Mouse (Mus musculus): ENCODE measurements at regions not wholly inside any gene's neighbourhood (a gene's known extent, or its start where the extent isn't known, plus 50 kb on each side); places are given as distances from the start of the nearest gene placed in this dataset.

GRCm38 (mm10) chr6:51036956-51037355, 382.7 kb upstream of the Npvf start:
- no peaks in the 10 kb centered on the region for H3K36me3 ChIP-seq (ENCODE audit: control insufficient read depth, insufficient read depth, low read length)
- no peak for ATAC-seq (ENCODE audit: low FRiP score, low read depth)
- no peaks in the 10 kb centered on the region for H3K9me3 ChIP-seq (ENCODE audit: control insufficient read depth, low read length)
- no peak for TF ChIP-seq POLR2A (IDR thresholded peaks at IDR 0.05; ENCODE audit: borderline replicate concordance, extremely low read depth, insufficient read depth, insufficient read length)
- no peaks in the 10 kb centered on the region; the same call in 1 of the 2 replicates for H3K27me3 ChIP-seq (ENCODE audit: control insufficient read depth, insufficient read depth, low read length)
- no peak overlapping the region for H3K4me2 ChIP-seq (replicated peaks; ENCODE audit: low read depth, low read length, severe bottlenecking)
- H3K4me1 ChIP-seq (ENCODE audit: control insufficient read depth, insufficient read depth, low read length), result peaks cover 17% of the 10 kb centered on the region; the same call in 1 of the 2 replicates
- no peak overlapping the region for H3K4me3 ChIP-seq (replicated peaks; ENCODE audit: low read length)
- no peak overlapping the region for H3K27ac ChIP-seq (replicated peaks; ENCODE audit: low read depth, low read length)
- 35% methylated on average over 4 of the region's 4 CpGs for WGBS
- H3K9ac ChIP-seq (ENCODE audit: low read depth, low read length, severe bottlenecking), result no peak overlapping the region
- no peak for DNase-seq (ENCODE audit: low spot score)

GRCm38 (mm10) chr6:51039486-51040180, 385.4 kb upstream of the Npvf start:
- ATAC-seq (ENCODE audit: low FRiP score, low read depth) (no peak), DNase-seq (ENCODE audit: low spot score) (no peak)
- H3K27ac ChIP-seq (replicated peaks; ENCODE audit: low read depth, low read length), result no peak overlapping the region
- 14% methylated on average over 20 of the region's 20 CpGs for WGBS
- no peak for TF ChIP-seq POLR2A (IDR thresholded peaks at IDR 0.05; ENCODE audit: borderline replicate concordance, extremely low read depth, insufficient read depth, insufficient read length)
- H3K9ac ChIP-seq (ENCODE audit: low read depth, low read length, severe bottlenecking), result no peak overlapping the region
- H3K9me3 ChIP-seq (ENCODE audit: control insufficient read depth, low read length), result no peaks in the 10 kb centered on the region
- no peaks in the 10 kb centered on the region; the same call in 1 of the 2 replicates for H3K27me3 ChIP-seq (ENCODE audit: control insufficient read depth, insufficient read depth, low read length)
- H3K4me2 ChIP-seq (replicated peaks; ENCODE audit: low read depth, low read length, severe bottlenecking), result peak overlapping the region; percentile 4; the same call in 1 of the 2 replicates
- H3K36me3 ChIP-seq (ENCODE audit: control insufficient read depth, insufficient read depth, low read length), result no peaks in the 10 kb centered on the region
- H3K4me3 ChIP-seq (replicated peaks; ENCODE audit: low read length), result no peak overlapping the region
- H3K4me1 ChIP-seq (ENCODE audit: control insufficient read depth, insufficient read depth, low read length), result peaks cover 22% of the 10 kb centered on the region

DNA sequence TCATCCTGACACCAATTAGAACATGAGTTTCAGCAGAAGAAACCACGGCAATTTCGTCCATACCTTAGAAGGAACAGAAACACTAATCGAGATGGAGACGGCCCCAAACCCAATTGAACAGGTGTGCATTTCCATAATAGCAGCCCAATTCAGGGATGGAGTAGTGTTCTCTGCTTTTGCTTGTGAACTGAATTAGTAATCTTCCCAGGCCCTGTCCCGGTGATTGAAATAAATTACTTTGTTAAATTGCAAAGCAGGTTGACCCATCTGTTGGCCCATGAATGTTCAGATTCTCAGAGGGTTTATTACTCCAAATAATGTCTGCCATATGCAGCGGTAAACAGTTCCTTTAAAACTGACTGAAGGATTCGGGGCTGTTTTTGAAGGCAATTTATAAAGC, 388.5 kb upstream of the Nfe2l3 start:
- ATAC-seq (ENCODE audit: low FRiP score, low read depth) (no peak), DNase-seq (ENCODE audit: low spot score) (no peak)
- Histone ChIP-seq H3K9me3 (ENCODE audit: control insufficient read depth, low read length) (no peaks in the 10 kb centered on the region), H3K27me3 (ENCODE audit: control insufficient read depth, insufficient read depth, low read length) (peaks cover 10% of the 10 kb centered on the region; the same call in 1 of the 2 replicates), H3K27ac (replicated peaks; ENCODE audit: low read depth, low read length) (no peak overlapping the region), H3K9ac (ENCODE audit: low read depth, low read length, severe bottlenecking) (no peak overlapping the region), H3K4me1 (ENCODE audit: control insufficient read depth, insufficient read depth, low read length) (peaks cover 19% of the 10 kb centered on the region), H3K4me2 (replicated peaks; ENCODE audit: low read depth, low read length, severe bottlenecking) (no peak overlapping the region), H3K4me3 (replicated peaks; ENCODE audit: low read length) (no peak overlapping the region), H3K36me3 (ENCODE audit: control insufficient read depth, insufficient read depth, low read length) (no peaks in the 10 kb centered on the region)
- TF ChIP-seq POLR2A (IDR thresholded peaks at IDR 0.05; ENCODE audit: borderline replicate concordance, extremely low read depth, insufficient read depth, insufficient read length), result no peak
- WGBS, result 53% methylated on average over 7 of the region's 7 CpGs

DNA sequence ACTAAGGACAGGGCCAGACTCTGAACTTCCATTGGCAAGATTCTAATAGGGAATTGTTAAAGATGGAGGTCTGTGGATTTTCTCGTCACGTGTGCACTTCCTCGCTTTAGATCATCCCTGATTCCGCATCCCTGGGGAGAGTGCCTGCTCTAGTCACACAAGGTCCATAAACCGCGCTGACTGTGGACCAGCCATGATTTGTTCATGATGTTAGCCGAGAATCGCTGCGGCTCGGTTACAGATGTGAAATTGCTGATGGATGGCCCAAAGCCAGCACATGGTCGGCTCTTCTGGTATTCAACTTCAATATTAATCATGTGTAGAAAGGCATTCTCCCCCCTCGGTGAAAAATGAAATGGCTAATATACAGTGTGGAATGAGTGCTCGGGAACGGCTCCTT, 387.6 kb upstream of the Nfe2l3 start:
- no peaks in the 10 kb centered on the region for H3K36me3 ChIP-seq (ENCODE audit: control insufficient read depth, insufficient read depth, low read length)
- 0 out of 2 replicates have a peak overlapping the region, but pooled peaks have one; percentile 8 for H3K27ac ChIP-seq (replicated peaks; ENCODE audit: low read depth, low read length)
- TF ChIP-seq POLR2A (IDR thresholded peaks at IDR 0.05; ENCODE audit: borderline replicate concordance, extremely low read depth, insufficient read depth, insufficient read length), result no peak
- H3K4me2 ChIP-seq (replicated peaks; ENCODE audit: low read depth, low read length, severe bottlenecking), result no peak overlapping the region
- H3K27me3 ChIP-seq (ENCODE audit: control insufficient read depth, insufficient read depth, low read length), result peaks cover 10% of the 10 kb centered on the region; the same call in 1 of the 2 replicates
- ATAC-seq (ENCODE audit: low FRiP score, low read depth) (peak; percentile 26; the same call in 1 of the 2 replicates), DNase-seq (ENCODE audit: low spot score) (peak; percentile 74)
- 46% methylated on average over 14 of the region's 14 CpGs for WGBS
- H3K4me3 ChIP-seq (replicated peaks; ENCODE audit: low read length), result no peak overlapping the region
- H3K9ac ChIP-seq (ENCODE audit: low read depth, low read length, severe bottlenecking), result no peak overlapping the region
- H3K9me3 ChIP-seq (ENCODE audit: control insufficient read depth, low read length), result no peaks in the 10 kb centered on the region
- peaks cover 12% of the 10 kb centered on the region for H3K4me1 ChIP-seq (ENCODE audit: control insufficient read depth, insufficient read depth, low read length)

DNA sequence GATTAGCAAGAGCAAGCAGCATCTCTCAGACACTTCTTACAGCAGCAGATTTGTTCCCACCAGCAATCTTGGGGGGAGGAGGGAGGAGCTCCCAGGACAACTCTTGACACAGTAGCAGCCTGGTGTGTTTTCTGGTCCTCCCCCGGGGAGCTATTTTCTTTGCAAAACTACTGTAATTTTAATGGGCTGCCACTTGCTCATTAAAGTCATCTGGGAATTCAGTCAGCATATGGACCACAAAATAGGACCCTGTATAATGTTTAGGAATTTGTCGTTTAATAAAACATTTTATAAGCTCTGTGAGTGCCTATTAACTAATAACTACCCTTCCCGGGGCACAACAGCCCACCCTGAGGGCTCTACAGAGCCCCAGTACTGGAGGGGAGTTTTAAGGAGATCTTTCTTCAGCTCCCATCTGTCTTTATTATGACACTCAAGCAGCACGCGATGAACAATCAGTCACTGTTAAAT, 380.0 kb upstream of the Nfe2l3 start:
- 0 out of 2 replicates have a peak, but pooled peaks cover 3% of the 10 kb centered on the region for H3K4me1 ChIP-seq (ENCODE audit: control insufficient read depth, insufficient read depth, low read length)
- H3K9ac ChIP-seq (ENCODE audit: low read depth, low read length, severe bottlenecking), result no peak overlapping the region
- H3K4me2 ChIP-seq (replicated peaks; ENCODE audit: low read depth, low read length, severe bottlenecking), result no peak overlapping the region
- no peak overlapping the region for H3K27ac ChIP-seq (replicated peaks; ENCODE audit: low read depth, low read length)
- TF ChIP-seq POLR2A (IDR thresholded peaks at IDR 0.05; ENCODE audit: borderline replicate concordance, extremely low read depth, insufficient read depth, insufficient read length), result no peak
- H3K36me3 ChIP-seq (ENCODE audit: control insufficient read depth, insufficient read depth, low read length), result no peaks in the 10 kb centered on the region
- peaks cover 28% of the 10 kb centered on the region for H3K27me3 ChIP-seq (ENCODE audit: control insufficient read depth, insufficient read depth, low read length)
- no peak for DNase-seq (ENCODE audit: low spot score)
- WGBS, result 11% methylated on average over 5 of the region's 5 CpGs
- no peak for ATAC-seq (ENCODE audit: low FRiP score, low read depth)
- H3K9me3 ChIP-seq (ENCODE audit: control insufficient read depth, low read length), result no peaks in the 10 kb centered on the region
- no peak overlapping the region for H3K4me3 ChIP-seq (replicated peaks; ENCODE audit: low read length)

Measured in limb, embryonic 14.5 days (tissue).